Comparison of ENCODE assay signal across 10 mouse cellular contexts in genomic region chr5:132170010-132170409, GRCm38 (mm10).
DNase-seq lines count a peak whose midpoint lies in the region; ATAC-seq and TF ChIP-seq lines count a peak whose summit lies in the region.
"Had no signal": no experiment of that assay in that cellular context is flagged by ENCODE, and none has a peak within 500 bp of the region (broad histone marks: within the 10 kb centered on the region; RNA-seq: fewer than 3 reads in every experiment).

No protein-coding gene starts in this region.

- H3K27ac ChIP-seq in hindbrain, embryonic 14.5 days, result peak overlapping the region; percentile 16; the same call in 1 of the 2 replicates
- no peak overlapping the region for H3K27ac ChIP-seq in liver, postnatal 0 days (ENCODE audit: low read depth)

- no peaks in the 10 kb centered on the region for H3K27me3 ChIP-seq in hindbrain, embryonic 14.5 days (ENCODE audit: control insufficient read depth, insufficient read depth, low read length)
- H3K27me3 ChIP-seq in liver, postnatal 0 days (ENCODE audit: insufficient read depth, low read length), result no peaks in the 10 kb centered on the region

- no peak for TF ChIP-seq EP300 in liver, postnatal 0 days (IDR thresholded peaks at IDR 0.05; ENCODE audit: low read depth)

- no peak for TF ChIP-seq CTCF in liver, postnatal 0 days (IDR thresholded peaks at IDR 0.05; ENCODE audit: low read depth)

- no peaks in the 10 kb centered on the region for H3K9me3 ChIP-seq in hindbrain, embryonic 14.5 days (ENCODE audit: control insufficient read depth, low read length)
- H3K9me3 ChIP-seq in liver, postnatal 0 days (ENCODE audit: low read length), result no peaks in the 10 kb centered on the region

- ATAC-seq in hindbrain, embryonic 14.5 days (ENCODE audit: low FRiP score), result peak; percentile 51; the same call in 1 of the 2 replicates
- no peak for ATAC-seq in megakaryocyte progenitor cell, adult 5-6 weeks (replicated peaks; ENCODE audit: poor library complexity)
- ATAC-seq in liver, postnatal 0 days, result no peak

- H3K4me1 ChIP-seq in hindbrain, embryonic 14.5 days (replicated peaks; ENCODE audit: control insufficient read depth, insufficient read depth, low read length), result peaks cover 18% of the 10 kb centered on the region
- no peaks in the 10 kb centered on the region for H3K4me1 ChIP-seq in liver, postnatal 0 days (ENCODE audit: insufficient read depth)

- no peak overlapping the region for H3K9ac ChIP-seq in hindbrain, embryonic 14.5 days
- H3K9ac ChIP-seq in liver, postnatal 0 days (replicated peaks), result no peak overlapping the region

- peak; percentile 92 for DNase-seq in left cerebral cortex, postnatal 4 days
- DNase-seq in left cerebral cortex, adult 18-20 months (ENCODE audit: low spot score in 2 of 2), result no peak
- peak; percentile 70 to 75 for DNase-seq in cerebellum, postnatal 36 days
- DNase-seq in hindbrain, embryonic 14.5 days (ENCODE audit: low spot score), result peak; percentile 56
- DNase-seq in retina, embryonic 14.5 days (ENCODE audit: low spot score), result peak; percentile 64
- DNase-seq in adrenal gland, postnatal 14 days, result no peak
- no peak for DNase-seq in liver, postnatal 0 days
- DNase-seq: kidney, postnatal 36 days had no signal

- no peak overlapping the region for H3K4me2 ChIP-seq in hindbrain, embryonic 14.5 days (replicated peaks)
- H3K4me2 ChIP-seq in liver, postnatal 0 days (ENCODE audit: low read depth, low read length), result no peak overlapping the region

- H3K4me3 ChIP-seq in hindbrain, embryonic 14.5 days (replicated peaks; ENCODE audit: low read length), result no peak overlapping the region
- no peak overlapping the region for H3K4me3 ChIP-seq in liver, postnatal 0 days (ENCODE audit: low read depth, low read length)
- H3K4me3 ChIP-seq: myocyte had no signal

- WGBS in hindbrain, embryonic 14.5 days, result 32% methylated on average over 8 of the region's 8 CpGs
- WGBS in liver, postnatal 0 days (ENCODE audit: insufficient replicate concordance), result 82% methylated on average over 8 of the region's 8 CpGs

- H3K36me3 ChIP-seq in hindbrain, embryonic 14.5 days (replicated peaks; ENCODE audit: control insufficient read depth, insufficient read depth), result no peaks in the 10 kb centered on the region
- H3K36me3 ChIP-seq in liver, postnatal 0 days (replicated peaks; ENCODE audit: insufficient read depth, low read length), result no peaks in the 10 kb centered on the region

- intact Hi-C loops in left cerebral cortex, postnatal 4 days (cut with DNase I), result no loop called here

Comparison
In these comparisons a context has a peak if more than half of its experiments do, and no peak if none do; other contexts are left out.
1. DNase-seq: peak in left cerebral cortex, postnatal 4 days (single experiment), cerebellum, postnatal 36 days (2 of 2), hindbrain, embryonic 14.5 days (single experiment) and retina, embryonic 14.5 days (single experiment); none in left cerebral cortex, adult 18-20 months (0 of 2), adrenal gland, postnatal 14 days (single experiment) and liver, postnatal 0 days (single experiment).